Mouse (Mus musculus): ENCODE data around the gene Gm43191.

Gene Gm43191

GRCm38 (mm10) chr3:116622641-116623040, 58.4 kb downstream of the Gm43191 start:
- DNase-seq (ENCODE audit: low spot score), result no peak

GRCm38 (mm10) chr3:116620636-116621370, 60.3 kb downstream of the Gm43191 start:
- no peak for DNase-seq (ENCODE audit: low spot score)

GRCm38 (mm10) chr3:116618855-116619254, 62.2 kb downstream of the Gm43191 start:
- DNase-seq (ENCODE audit: low spot score), result no peak

GRCm38 (mm10) chr3:116615318-116616068, 65.6 kb downstream of the Gm43191 start:
- no peak for DNase-seq (ENCODE audit: low spot score)

- no peak for DNase-seq (ENCODE audit: low spot score)
Observed at GRCm38 (mm10) chr3:116614295-116614892, 66.7 kb downstream of the Gm43191 start, which contains the start of gene Trmt13. Gene Trmt13, minus strand, starts transcription at chr3:116614587.

GRCm38 (mm10) chr3:116604570-116604969, 76.5 kb downstream of the Gm43191 start:
- DNase-seq (ENCODE audit: low spot score), result no peak

GRCm38 (mm10) chr3:116601781-116602180, 79.3 kb downstream of the Gm43191 start:
- no peak for DNase-seq (ENCODE audit: low spot score)

GRCm38 (mm10) chr3:116601005-116601404, 80.1 kb downstream of the Gm43191 start:
- no peak for DNase-seq (ENCODE audit: low spot score)

DNA sequence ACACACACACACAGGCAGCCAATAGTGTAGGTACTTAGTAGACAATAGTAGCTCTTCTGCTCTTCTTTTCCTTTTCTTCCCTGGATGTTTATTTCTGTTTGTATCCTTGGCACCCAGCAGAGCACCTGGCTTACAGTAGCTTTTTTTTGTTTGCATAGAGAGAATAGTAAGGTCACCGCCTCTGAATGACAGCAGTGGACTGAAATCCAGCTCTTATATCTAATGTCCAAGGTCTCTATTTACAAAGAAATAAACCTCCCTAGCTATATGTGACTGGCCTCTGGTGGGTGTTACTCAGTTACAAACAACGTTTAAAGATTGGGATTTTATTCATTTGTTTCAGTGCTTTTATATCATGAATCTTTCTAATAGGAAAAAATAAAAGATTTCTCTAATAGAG, 81.4 kb downstream of the Gm43191 start:
- DNase-seq (ENCODE audit: low spot score), result no peak

DNA sequence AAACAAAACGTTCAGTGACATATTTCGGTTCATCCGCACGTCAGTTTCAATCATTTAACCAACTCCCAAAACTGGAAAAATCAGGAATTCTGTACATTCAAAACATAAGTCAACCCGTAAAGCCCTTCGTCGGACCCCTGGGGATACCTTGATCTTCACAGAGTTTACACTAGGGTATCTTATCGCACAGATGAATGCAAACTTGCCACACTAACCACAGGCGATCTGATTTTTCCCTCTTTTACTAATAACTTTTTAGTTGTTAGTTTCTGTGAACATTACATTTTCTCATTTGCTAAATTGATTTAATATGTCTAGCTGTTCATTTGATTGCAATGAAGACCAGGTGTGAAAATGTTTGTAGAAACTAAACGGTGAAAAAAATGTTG, 85.5 kb downstream of the Gm43191 start:
- DNase-seq (ENCODE audit: low spot score), result no peak

DNA sequence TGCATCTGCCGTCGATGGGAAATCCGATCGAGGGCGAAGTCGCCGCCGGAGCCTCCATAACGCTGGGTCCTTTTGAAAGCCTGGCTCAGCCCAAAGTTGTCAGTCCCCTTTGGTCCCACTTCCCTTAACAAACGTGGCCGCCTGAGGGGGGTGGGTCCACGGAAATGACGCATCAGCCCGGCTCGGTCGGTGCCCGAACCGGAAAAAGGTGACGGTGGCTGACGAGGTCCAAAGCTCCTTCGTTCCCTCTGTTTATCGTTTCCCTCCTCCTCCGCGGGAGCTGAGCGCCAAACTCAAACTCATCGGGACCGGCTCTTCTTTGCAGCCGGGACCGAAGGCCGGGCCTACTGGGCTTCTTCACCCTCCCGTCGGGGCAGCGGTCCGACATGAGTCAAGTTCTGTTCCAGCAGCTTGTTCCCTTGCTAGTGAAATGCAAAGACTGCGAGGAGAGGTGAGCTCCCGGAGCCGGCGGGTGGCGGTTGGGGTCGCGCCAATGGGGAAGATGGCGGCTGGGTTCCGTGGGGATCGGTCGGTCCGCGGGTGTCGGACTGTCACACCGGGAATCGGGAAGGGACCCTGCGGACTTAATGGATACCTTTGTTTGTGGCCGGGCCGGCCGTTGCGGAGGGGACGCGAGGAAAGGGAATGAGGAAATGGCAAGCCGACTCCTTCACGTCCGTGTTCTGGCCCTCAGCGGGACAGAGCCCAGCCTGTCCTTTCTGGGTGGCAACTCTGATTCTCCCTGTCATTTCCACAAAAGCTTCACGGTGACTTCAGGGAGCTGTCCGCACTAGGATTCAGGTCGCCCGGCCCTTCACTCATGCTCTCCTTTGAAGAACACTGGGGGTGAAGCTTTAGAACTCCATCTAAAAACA, 86.1 kb downstream of the Gm43191 start, which contains the start of gene Sass6:
Gene Sass6, plus strand, starts transcription at position 255 of the 875 bp plus-strand sequence.
- DNase-seq (ENCODE audit: low spot score), result peak; percentile 96

- DNase-seq (ENCODE audit: low spot score), result no peak
Observed at GRCm38 (mm10) chr3:116594076-116594727, 86.9 kb downstream of the Gm43191 start.
